Mouse (Mus musculus): ENCODE data around the gene Gbp2. TPM values are rescaled to one million over a fixed set of nuclear protein-coding genes. Genes with fewer than 3 reads are reported as not detected.
"Not testable (repeated sequence)": the region's sequence is repeated elsewhere in the genome, so short reads cannot be mapped to it uniquely, and the experiment has no call there.

Gene Gbp2
- polyA plus RNA-seq, 1 experiment from 2014 or later: 4.1 TPM

GRCm38 (mm10) chr3:142619606-142620005 lies 796 bp upstream of the Gbp2 start:
- no peaks in the 10 kb centered on the region for H3K9me3 ChIP-seq
- 0 out of 2 replicates have a peak, but pooled peaks cover 6% of the 10 kb centered on the region for H3K4me1 ChIP-seq (replicated peaks)
- no peak overlapping the region for H3K4me2 ChIP-seq (replicated peaks)
- H3K36me3 ChIP-seq: no peaks in the 10 kb centered on the region
- H3K9ac ChIP-seq: no peak overlapping the region
- H3K27me3 ChIP-seq (replicated peaks): no peaks in the 10 kb centered on the region
- no peak overlapping the region for H3K27ac ChIP-seq
- 36% methylated on average over 1 of the region's 1 CpGs for WGBS
- no peak for ATAC-seq
- no peak overlapping the region for H3K4me3 ChIP-seq (replicated peaks)

GRCm38 (mm10) chr3:142620956-142621562 lies 657 bp downstream of the Gbp2 start:
- H3K27me3 ChIP-seq (replicated peaks): no peaks in the 10 kb centered on the region
- 0 out of 2 replicates have a peak, but pooled peaks cover 6% of the 10 kb centered on the region for H3K4me1 ChIP-seq (replicated peaks)
- no peak overlapping the region for H3K9ac ChIP-seq
- peak overlapping the region; percentile 53 for H3K4me2 ChIP-seq (replicated peaks)
- H3K9me3 ChIP-seq: no peaks in the 10 kb centered on the region
- WGBS: 48% methylated on average over 3 of the region's 3 CpGs
- no peak overlapping the region for H3K27ac ChIP-seq
- no peaks in the 10 kb centered on the region for H3K36me3 ChIP-seq
- H3K4me3 ChIP-seq (replicated peaks): peak overlapping the region; percentile 20
- no peak for ATAC-seq

DNA sequence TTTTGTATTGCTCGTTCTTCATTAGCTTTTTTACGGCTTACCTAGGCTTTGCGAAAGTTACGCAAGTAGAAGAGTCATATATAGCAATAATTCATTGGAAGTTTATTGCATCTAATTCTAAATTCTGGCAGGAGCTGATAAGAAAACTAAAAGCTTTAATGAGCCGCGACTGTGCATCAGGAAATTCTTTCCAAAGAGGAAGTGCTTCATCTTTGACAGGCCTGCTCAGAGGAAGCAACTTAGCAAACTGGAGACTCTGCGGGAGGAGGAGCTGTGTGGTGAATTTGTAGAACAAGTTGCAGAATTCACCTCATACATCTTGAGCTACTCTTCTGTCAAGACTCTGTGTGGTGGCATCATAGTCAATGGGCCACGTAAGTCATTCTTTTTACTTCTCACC lies 10.0 kb downstream of the Gbp2 start:
- no peak overlapping the region for H3K9ac ChIP-seq
- no peak overlapping the region for H3K4me3 ChIP-seq (replicated peaks)
- no peak overlapping the region for H3K27ac ChIP-seq
- H3K36me3 ChIP-seq: no peaks in the 10 kb centered on the region
- H3K27me3 ChIP-seq (replicated peaks): no peaks in the 10 kb centered on the region
- no peak overlapping the region for H3K4me2 ChIP-seq (replicated peaks)
- no peaks in the 10 kb centered on the region for H3K4me1 ChIP-seq (replicated peaks)
- no peaks in the 10 kb centered on the region for H3K9me3 ChIP-seq
- peak; percentile 75 for ATAC-seq
- 44% methylated on average over 8 of the region's 8 CpGs for WGBS

- no peaks in the 10 kb centered on the region for H3K4me1 ChIP-seq (replicated peaks)
- 0 out of 2 replicates have a peak overlapping the region, but pooled peaks have one; percentile 26 for H3K4me2 ChIP-seq (replicated peaks)
- H3K36me3 ChIP-seq: no peaks in the 10 kb centered on the region
- H3K27ac ChIP-seq: no peak overlapping the region
- no peak overlapping the region for H3K9ac ChIP-seq
- no peak overlapping the region for H3K4me3 ChIP-seq (replicated peaks)
- no peaks in the 10 kb centered on the region for H3K9me3 ChIP-seq
- 6% methylated on average over 9 of the region's 9 CpGs for WGBS
- ATAC-seq: no peak
- no peaks in the 10 kb centered on the region for H3K27me3 ChIP-seq (replicated peaks)
Observed at GRCm38 (mm10) chr3:142640201-142640600, 19.8 kb downstream of the Gbp2 start.

DNA sequence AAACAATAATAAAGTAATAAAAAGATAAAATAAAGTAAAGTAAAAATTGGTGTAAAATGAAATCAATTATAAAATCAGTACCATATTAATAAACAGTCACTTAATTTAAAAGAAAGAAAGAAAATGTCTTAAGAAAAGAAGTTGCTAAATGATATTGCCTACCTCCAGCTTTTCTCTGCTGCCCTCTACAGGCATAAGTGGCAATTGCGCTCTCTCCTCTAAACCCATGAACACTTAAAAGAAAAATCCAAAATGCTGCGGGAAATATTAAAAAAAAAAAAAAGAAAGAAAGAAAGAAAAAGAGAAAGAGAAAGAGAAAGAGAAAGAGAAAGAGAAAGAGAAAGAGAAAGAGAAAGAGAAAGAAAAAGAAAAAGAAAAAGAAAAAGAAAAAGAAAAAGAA lies 25.5 kb downstream of the Gbp2 start:
- H3K4me3 ChIP-seq (replicated peaks); H3K36me3 ChIP-seq; H3K27ac ChIP-seq; H3K27me3 ChIP-seq (replicated peaks); H3K9me3 ChIP-seq; H3K4me2 ChIP-seq (replicated peaks); H3K4me1 ChIP-seq (replicated peaks); ATAC-seq; H3K9ac ChIP-seq: not testable (repeated sequence)
- 6% methylated on average over 2 of the region's 2 CpGs for WGBS

DNA sequence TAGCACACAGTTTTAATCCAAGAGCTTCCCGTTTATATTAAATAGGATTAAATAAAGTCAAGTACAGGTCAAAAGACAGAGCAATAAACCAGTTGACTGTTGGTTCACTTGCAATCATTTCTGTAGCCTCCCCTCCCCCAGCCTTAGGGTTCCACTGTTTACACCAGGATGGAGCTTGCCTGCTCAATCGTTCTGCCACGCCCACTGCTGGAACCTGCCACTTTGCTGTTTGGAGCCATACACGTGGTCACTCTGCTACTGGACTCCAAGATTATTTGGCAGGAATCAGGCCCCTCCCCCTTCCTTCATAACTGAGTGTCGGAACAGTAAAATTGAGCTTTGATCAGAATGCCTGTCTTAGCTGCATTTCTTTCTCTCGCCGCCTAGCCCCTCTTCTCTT lies 27.4 kb downstream of the Gbp2 start:
- 42% methylated on average over 7 of the region's 7 CpGs for WGBS
- H3K27ac ChIP-seq; H3K4me1 ChIP-seq (replicated peaks); H3K4me3 ChIP-seq (replicated peaks); H3K4me2 ChIP-seq (replicated peaks); H3K36me3 ChIP-seq; H3K9me3 ChIP-seq; ATAC-seq; H3K27me3 ChIP-seq (replicated peaks); H3K9ac ChIP-seq: not testable (repeated sequence)

DNA sequence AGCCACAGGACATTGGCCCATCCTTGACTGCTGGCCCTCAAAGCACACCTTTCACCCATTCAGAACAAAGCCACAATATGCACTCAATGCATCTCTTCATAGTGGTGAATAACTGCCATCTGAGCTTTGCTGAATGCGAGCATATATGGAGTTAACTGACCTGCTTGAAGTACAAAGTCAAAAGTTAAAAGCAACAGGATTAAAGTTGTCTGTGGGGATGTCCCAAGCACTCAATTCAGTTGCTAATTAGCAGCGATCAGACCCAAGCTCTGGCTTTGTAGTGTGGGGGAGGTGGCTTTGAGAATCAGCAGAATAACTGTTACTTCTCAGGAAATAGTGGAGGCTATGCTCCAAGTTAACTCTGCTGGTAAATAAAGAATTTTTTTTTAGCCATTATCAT lies 29.8 kb downstream of the Gbp2 start:
- no peak for ATAC-seq
- H3K36me3 ChIP-seq: no peaks in the 10 kb centered on the region
- H3K9ac ChIP-seq: no peak overlapping the region
- H3K27me3 ChIP-seq (replicated peaks): no peaks in the 10 kb centered on the region
- no peak overlapping the region for H3K27ac ChIP-seq
- no peak overlapping the region for H3K4me3 ChIP-seq (replicated peaks)
- H3K9me3 ChIP-seq: no peaks in the 10 kb centered on the region
- WGBS: 44% methylated on average over 2 of the region's 2 CpGs
- H3K4me1 ChIP-seq (replicated peaks): no peaks in the 10 kb centered on the region
- no peak overlapping the region for H3K4me2 ChIP-seq (replicated peaks)

GRCm38 (mm10) chr3:142664723-142665122 lies 44.3 kb downstream of the Gbp2 start:
- 98% methylated on average over 8 of the region's 8 CpGs for WGBS
- Histone ChIP-seq H3K27me3 (replicated peaks) (no peaks in the 10 kb centered on the region), H3K27ac (no peak overlapping the region), H3K9ac (no peak overlapping the region), H3K4me3 (replicated peaks) (no peak overlapping the region), H3K9me3 (no peaks in the 10 kb centered on the region), H3K4me1 (replicated peaks) (no peaks in the 10 kb centered on the region), H3K4me2 (replicated peaks) (no peak overlapping the region), H3K36me3 (no peaks in the 10 kb centered on the region)
- ATAC-seq: no peak

GRCm38 (mm10) chr3:142674607-142675006 lies 54.2 kb downstream of the Gbp2 start:
- Histone ChIP-seq H3K27ac (no peak overlapping the region), H3K4me1 (replicated peaks) (no peaks in the 10 kb centered on the region), H3K4me3 (replicated peaks) (no peak overlapping the region), H3K36me3 (no peaks in the 10 kb centered on the region), H3K9ac (no peak overlapping the region), H3K27me3 (replicated peaks) (no peaks in the 10 kb centered on the region), H3K9me3 (no peaks in the 10 kb centered on the region), H3K4me2 (replicated peaks) (no peak overlapping the region)
- WGBS: 75% methylated on average over 1 of the region's 1 CpGs
- no peak for ATAC-seq

Other genes starting within 250 kb of the Gbp2 start
- 28.8 and 29.0 TPM in 2 replicates for gene Pdlim5, start 224.9 kb upstream of the Gbp2 start, polyA plus RNA-seq (2015; fragmentation: Nextera tagmentation; extraction: Ambion mirVana)
- gene Gbp5, start 126.6 kb upstream of the Gbp2 start, polyA plus RNA-seq (2015; fragmentation: Nextera tagmentation; extraction: Ambion mirVana): 0.14 and 0.34 TPM in 2 replicates
- gene Gbp7, start 90.3 kb upstream of the Gbp2 start, polyA plus RNA-seq (2015; fragmentation: Nextera tagmentation; extraction: Ambion mirVana): 6.6 and 7.2 TPM in 2 replicates
- gene Gbp3, start 60.6 kb upstream of the Gbp2 start, polyA plus RNA-seq (2015; fragmentation: Nextera tagmentation; extraction: Ambion mirVana): 1.8 and 2.7 TPM in 2 replicates
- 0.33 and 0.35 TPM in 2 replicates for gene Gbp2b, start 25.8 kb upstream of the Gbp2 start, polyA plus RNA-seq (2015; fragmentation: Nextera tagmentation; extraction: Ambion mirVana)
- 17.5 and 18.2 TPM in 2 replicates for gene Kyat3, start 80.4 kb downstream of the Gbp2 start, polyA plus RNA-seq (2015; fragmentation: Nextera tagmentation; extraction: Ambion mirVana)
- 69.7 and 74.7 TPM in 2 replicates for gene Gtf2b, start 144.4 kb downstream of the Gbp2 start, polyA plus RNA-seq (2015; fragmentation: Nextera tagmentation; extraction: Ambion mirVana)

All from intestine, embryonic 15.5 days (tissue).